9 mouse cellular contexts compared by ENCODE assay signal in the genomic region with DNA sequence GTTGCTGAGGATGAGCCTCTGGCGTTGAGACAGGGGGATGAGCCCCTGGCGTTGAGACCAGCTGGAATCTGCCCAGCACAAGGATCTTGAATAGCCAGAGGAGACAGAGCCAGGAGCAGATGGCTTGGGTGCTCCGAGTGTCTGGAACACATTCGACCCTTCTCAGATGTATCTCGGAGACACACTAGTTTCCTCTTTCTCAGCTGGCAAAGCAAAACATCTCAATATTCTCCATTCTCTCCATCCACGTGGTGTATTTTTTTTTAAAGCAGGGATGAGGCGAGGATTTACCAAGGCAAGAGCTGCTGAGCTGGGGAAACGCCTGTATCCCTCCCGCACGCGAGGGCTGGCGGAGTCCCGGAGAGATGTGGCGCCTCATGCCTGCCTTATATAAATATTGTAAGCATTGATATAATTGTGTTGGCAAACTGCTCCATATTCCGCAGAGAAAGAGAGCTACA.
DNase-seq lines count a peak whose midpoint lies in the region.
"Had no signal": no experiment of that assay in that cellular context is flagged by ENCODE, and none has a peak within 500 bp of the region (broad histone marks: within the 10 kb centered on the region; RNA-seq: fewer than 3 reads in every experiment).

No protein-coding gene starts in this region.

- peak; percentile 43 for DNase-seq in lung, postnatal 10 days
- no peak for DNase-seq in lung, adult 18-20 months
- DNase-seq in frontal cortex, postnatal 25 days (ENCODE audit: low spot score in 2 of 2) = peak; percentile 5 to 12
- DNase-seq in left cerebral cortex, adult 11 months (ENCODE audit: low spot score) = peak; percentile 5
- peak; percentile 62 for DNase-seq in skeletal muscle tissue, adult 2 months (ENCODE audit: low read depth, low spot score)
- no peak for DNase-seq in spleen, postnatal 36 days (ENCODE audit: low spot score in 2 of 2)
- no peak for DNase-seq in yolk sac, embryonic 10.5 days (ENCODE audit: low spot score)
- DNase-seq in c-Kit-positive CD71-positive TER-119-positive erythroid progenitor cells, embryonic 14.5 days (ENCODE audit: low spot score) = no peak
- DNase-seq: kidney, postnatal 14 days had no signal

Comparison
In these comparisons a context has a peak if more than half of its experiments do, and no peak if none do; other contexts are left out.
1. DNase-seq: peak in lung, postnatal 10 days (single experiment), frontal cortex, postnatal 25 days (2 of 2), left cerebral cortex, adult 11 months (single experiment) and skeletal muscle tissue, adult 2 months (single experiment); none in lung, adult 18-20 months (0 of 2), spleen, postnatal 36 days (0 of 2), yolk sac, embryonic 10.5 days (single experiment) and c-Kit-positive CD71-positive TER-119-positive erythroid progenitor cells, embryonic 14.5 days (single experiment).